Mouse (Mus musculus): ENCODE measurements around the gene Olfr316. TPM values are rescaled to one million over a fixed set of nuclear protein-coding genes. Genes with fewer than 3 reads are reported as not detected.

Gene Olfr316
- polyA plus RNA-seq (2012; rRNA removed), result 0.09 and 0.32 TPM in 2 replicates

DNA sequence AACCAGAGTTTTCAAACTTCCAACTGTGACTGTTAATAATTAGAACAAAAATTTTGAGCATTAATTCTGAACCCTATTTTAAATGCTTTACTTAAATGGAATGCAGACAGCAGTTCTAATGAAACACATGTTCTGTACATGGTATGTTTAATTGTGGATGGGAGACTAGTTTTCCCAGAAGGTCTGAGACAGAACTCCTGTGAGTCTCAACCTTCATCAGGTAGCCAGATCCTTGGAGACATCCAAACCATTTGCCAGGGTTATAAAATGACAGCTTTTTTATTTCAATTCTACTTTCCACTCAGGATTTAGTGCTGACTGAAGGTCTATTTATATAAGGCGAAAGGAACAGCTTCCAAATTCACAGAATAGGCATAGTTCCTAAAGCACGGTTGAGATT, at the start of gene Olfr316:
Gene Olfr316, plus strand, starts transcription at position 301 of the 400 bp plus-strand sequence.

DNA sequence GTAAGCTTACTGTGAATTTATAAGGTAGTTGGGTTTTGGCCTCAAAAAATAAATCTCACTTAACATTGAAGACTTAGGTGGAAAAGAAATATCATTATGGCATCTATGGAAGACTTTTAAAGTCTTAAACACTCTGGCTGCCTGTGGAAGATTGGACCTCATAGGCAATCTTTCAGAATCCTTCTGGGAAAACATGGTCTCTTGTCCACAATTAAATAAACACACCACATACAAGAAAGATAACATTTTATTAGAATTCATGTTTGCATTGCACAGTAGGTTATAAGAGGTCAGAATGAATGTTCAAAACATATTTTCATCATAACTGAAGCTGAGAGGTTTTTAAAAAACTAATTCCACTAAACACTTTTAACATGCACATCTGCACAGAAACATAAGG, 28.6 kb upstream of the Olfr316 start, which contains the start of gene Olfr318:
Gene Olfr318, minus strand, starts transcription at position 101 of the 400 bp plus-strand sequence.

DNA sequence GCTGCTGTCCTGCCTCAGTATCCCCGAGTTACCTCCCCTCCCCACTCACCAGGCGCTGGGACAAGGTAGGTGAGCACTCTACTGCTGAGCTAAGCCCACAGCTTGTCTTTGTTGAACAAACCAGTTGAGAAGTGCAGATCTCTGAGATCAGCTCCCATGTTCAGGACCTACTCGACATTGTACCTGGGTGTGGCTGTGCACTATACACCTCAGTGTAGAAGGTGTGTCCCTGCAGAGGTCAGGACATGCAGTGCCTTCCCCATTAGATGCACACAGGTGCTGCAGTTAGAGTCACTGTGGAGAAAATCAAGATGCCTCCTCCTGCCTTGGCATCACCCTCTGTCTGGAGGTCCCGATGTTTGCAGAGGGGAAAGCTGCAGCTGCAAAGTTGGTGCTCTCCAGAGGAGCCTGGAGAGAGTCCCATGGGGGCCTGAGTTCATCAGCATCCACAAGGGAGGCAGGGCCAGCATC, 13.7 kb upstream of the Olfr316 start, which contains the start of gene Olfr317:
Gene Olfr317, minus strand, starts transcription at position 421 of the 471 bp plus-strand sequence.

GRCm38 (mm10) chr11:58772888-58773287, 20.4 kb downstream of the Olfr316 start, which contains the start of gene Olfr315:
Gene Olfr315 (plus strand): TSS chr11:58773188.

DNA sequence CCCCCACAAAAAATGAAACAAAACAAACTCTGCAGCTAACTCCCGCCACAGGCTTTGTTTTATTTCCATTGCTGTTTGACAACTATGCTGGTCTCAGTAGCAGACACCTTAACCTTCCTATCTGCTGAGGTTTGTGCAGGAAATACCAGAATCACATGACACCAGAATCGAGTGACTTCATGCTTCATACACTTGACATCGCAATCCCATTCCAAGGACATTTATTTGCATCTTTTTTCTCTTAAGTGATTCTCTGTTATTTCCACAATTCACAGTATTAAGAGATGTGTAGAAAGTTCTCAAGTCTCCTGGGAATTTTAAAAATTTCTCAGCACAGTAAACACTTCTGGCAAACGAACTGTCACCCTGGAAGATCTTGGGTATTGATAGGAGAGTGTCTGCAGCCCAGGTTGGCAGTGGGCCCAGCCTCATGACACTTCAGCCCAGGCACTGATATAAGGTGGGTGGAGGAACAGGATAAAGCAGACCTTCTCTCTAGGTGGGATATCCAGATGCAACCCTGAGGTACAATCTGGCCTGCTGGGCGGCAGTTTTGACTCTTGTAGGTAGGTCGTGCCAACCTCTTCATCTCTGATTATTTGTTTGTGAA, 30.1 kb downstream of the Olfr316 start, which contains the start of gene Olfr314:
Gene Olfr314, plus strand, starts transcription at position 473 of the 610 bp plus-strand sequence.

DNA sequence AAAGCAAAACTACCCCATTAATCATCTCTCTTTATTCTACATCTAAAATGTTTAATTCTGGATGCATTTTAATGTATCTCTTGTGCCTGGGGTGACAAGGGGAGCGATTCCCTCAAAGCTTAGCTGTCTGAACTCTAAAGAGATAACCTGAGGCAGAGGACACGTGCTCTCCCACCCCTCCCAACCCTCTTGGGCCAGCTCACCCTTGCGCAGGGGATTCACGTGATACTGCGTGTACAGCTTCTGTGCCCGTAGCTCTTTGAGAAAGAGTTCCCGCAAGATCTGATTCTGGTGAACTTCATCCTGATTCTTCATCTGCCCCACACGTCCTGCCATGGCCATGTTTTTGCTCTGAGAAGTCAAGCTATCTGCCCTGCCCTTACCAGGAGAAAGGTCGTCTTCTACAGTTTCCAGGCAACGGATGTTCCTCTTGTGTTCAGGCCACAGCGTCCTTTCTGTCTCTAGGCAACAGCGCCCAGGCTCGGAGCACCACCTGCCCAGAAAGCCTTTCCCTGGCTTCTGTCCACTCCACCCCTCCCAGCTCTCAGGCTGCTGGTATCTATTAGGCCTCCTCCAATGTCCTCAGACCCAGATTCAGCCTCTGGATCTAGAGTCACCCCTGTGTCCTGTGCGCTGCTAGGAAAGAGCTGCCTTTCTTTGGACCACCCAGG, 49.2 kb downstream of the Olfr316 start, which contains the start of gene Fam183b:
Gene Fam183b, minus strand, starts transcription at position 403 of the 671 bp plus-strand sequence.

Other genes with a start within 250 kb of the Olfr316 start
- gene Olfr330, start 217.9 kb upstream of the Olfr316 start, polyA plus RNA-seq (2012; rRNA removed), result 4.6 and 8.1 TPM in 2 replicates
- gene Olfr329-ps, start 206.3 kb upstream of the Olfr316 start, polyA plus RNA-seq (2012; rRNA removed), result 2.4 and 4.6 TPM in 2 replicates
- 0.24 and 0.40 TPM in 2 replicates for gene Olfr328, start 197.1 kb upstream of the Olfr316 start, polyA plus RNA-seq (2012; rRNA removed)
- gene Olfr224, start 182.2 kb upstream of the Olfr316 start, polyA plus RNA-seq (2012; rRNA removed), result 0.50 TPM in 1 of 2 replicates, not detected in the other
- not detected in 2 replicates for gene Olfr325, start 175.0 kb upstream of the Olfr316 start, polyA plus RNA-seq (2012; rRNA removed)
- not detected in 2 replicates for gene Olfr324, start 157.6 kb upstream of the Olfr316 start, polyA plus RNA-seq (2012; rRNA removed)
- 0.28 TPM in 1 of 2 replicates, not detected in the other for gene 2210407C18Rik, start 136.7 kb upstream of the Olfr316 start, polyA plus RNA-seq (2012; rRNA removed)
- not detected in 2 replicates for gene Olfr323, start 122.2 kb upstream of the Olfr316 start, polyA plus RNA-seq (2012; rRNA removed)
- gene Trim58, start 112.3 kb upstream of the Olfr316 start, polyA plus RNA-seq (2012; rRNA removed), result 0.06 TPM in 1 of 2 replicates, not detected in the other
- gene Olfr322, start 94.0 kb upstream of the Olfr316 start, polyA plus RNA-seq (2012; rRNA removed), result not detected in 2 replicates
- not detected in 2 replicates for gene Olfr320, start 71.6 kb upstream of the Olfr316 start, polyA plus RNA-seq (2012; rRNA removed)
- gene Olfr319, start 53.6 kb upstream of the Olfr316 start, polyA plus RNA-seq (2012; rRNA removed), result not detected in 2 replicates
- not detected in 2 replicates for gene Olfr318, start 28.7 kb upstream of the Olfr316 start, polyA plus RNA-seq (2012; rRNA removed)
- not detected in 2 replicates for gene Olfr317, start 13.5 kb upstream of the Olfr316 start, polyA plus RNA-seq (2012; rRNA removed)
- gene Olfr315, start 20.5 kb downstream of the Olfr316 start, polyA plus RNA-seq (2012; rRNA removed), result 0.18 and 0.20 TPM in 2 replicates
- gene Olfr314, start 30.2 kb downstream of the Olfr316 start, polyA plus RNA-seq (2012; rRNA removed), result not detected in 2 replicates
- 11.9 and 17.3 TPM in 2 replicates for gene Fam183b, start 49.2 kb downstream of the Olfr316 start, polyA plus RNA-seq (2012; rRNA removed)
- gene Olfr313, start 62.3 kb downstream of the Olfr316 start, polyA plus RNA-seq (2012; rRNA removed), result not detected in 2 replicates
- gene Olfr312, start 76.5 kb downstream of the Olfr316 start, polyA plus RNA-seq (2012; rRNA removed), result not detected in 2 replicates
- not detected in 2 replicates for gene Olfr311, start 86.5 kb downstream of the Olfr316 start, polyA plus RNA-seq (2012; rRNA removed)
- gene Gm12258, start 94.4 kb downstream of the Olfr316 start, polyA plus RNA-seq (2012; rRNA removed), result 2.0 and 2.7 TPM in 2 replicates
- 4.1 and 4.3 TPM in 2 replicates for gene 2810021J22Rik, start 114.5 kb downstream of the Olfr316 start, polyA plus RNA-seq (2012; rRNA removed)
- 0.62 and 1.0 TPM in 2 replicates for gene Zfp39, start 151.5 kb downstream of the Olfr316 start, polyA plus RNA-seq (2012; rRNA removed)
- gene Btnl10, start 165.2 kb downstream of the Olfr316 start, polyA plus RNA-seq (2012; rRNA removed), result 0.08 TPM in 1 of 2 replicates, not detected in the other
- 340 and 524 TPM in 2 replicates for gene Rnf187, start 186.2 kb downstream of the Olfr316 start, polyA plus RNA-seq (2012; rRNA removed)
- gene Hist3h2ba, start 196.2 kb downstream of the Olfr316 start, polyA plus RNA-seq (2012; rRNA removed), result 3.8 and 4.6 TPM in 2 replicates
- gene Hist3h2a, start 202.0 kb downstream of the Olfr316 start, polyA plus RNA-seq (2012; rRNA removed), result 22.2 and 26.2 TPM in 2 replicates
- 0.36 and 0.40 TPM in 2 replicates for gene Trim17, start 202.0 kb downstream of the Olfr316 start, polyA plus RNA-seq (2012; rRNA removed)
- 33.3 and 39.5 TPM in 2 replicates for gene Trim11, start 225.4 kb downstream of the Olfr316 start, polyA plus RNA-seq (2012; rRNA removed)

Measured in ovary, adult 2 months (tissue).